Mouse (Mus musculus) lung, postnatal 4 days (tissue): ENCODE data around the gene Fbxw11.

Experiments
- DNase-seq, 2 experiments: peaks; one replicate each; pipeline ENCODE4 v3.0.0; 2021

The Fbxw11 gene

GRCm38 (mm10) chr11:32767496-32768230 is 125.1 kb downstream of the Fbxw11 start:
- no peak for DNase-seq

- no peak for DNase-seq
Measured at GRCm38 (mm10) chr11:32768642-32769343, 126.3 kb downstream of the Fbxw11 start.

GRCm38 (mm10) chr11:32780747-32781536 is 138.4 kb downstream of the Fbxw11 start:
- DNase-seq: peak in 1 of 2 experiments; percentile 33

- no peak for DNase-seq
Measured at GRCm38 (mm10) chr11:32781633-32782404, 139.3 kb downstream of the Fbxw11 start.

- no peak for DNase-seq
Measured at GRCm38 (mm10) chr11:32782724-32783123, 140.2 kb downstream of the Fbxw11 start.

GRCm38 (mm10) chr11:32785591-32786147 is 143.1 kb downstream of the Fbxw11 start:
- DNase-seq: no peak

GRCm38 (mm10) chr11:32786201-32786600 is 143.7 kb downstream of the Fbxw11 start:
- DNase-seq: no peak

- no peak for DNase-seq
Measured at GRCm38 (mm10) chr11:32794759-32795445, 152.4 kb downstream of the Fbxw11 start.
